Mouse (Mus musculus): ENCODE results near the gene Cacna1a. TPM values are rescaled to one million over a fixed set of nuclear protein-coding genes. Genes with fewer than 3 reads are reported as not detected.

Cacna1a gene
- total and polyA plus RNA-seq, 3 experiments, result 3.2 to 5.1 TPM; not detected in 1

DNA sequence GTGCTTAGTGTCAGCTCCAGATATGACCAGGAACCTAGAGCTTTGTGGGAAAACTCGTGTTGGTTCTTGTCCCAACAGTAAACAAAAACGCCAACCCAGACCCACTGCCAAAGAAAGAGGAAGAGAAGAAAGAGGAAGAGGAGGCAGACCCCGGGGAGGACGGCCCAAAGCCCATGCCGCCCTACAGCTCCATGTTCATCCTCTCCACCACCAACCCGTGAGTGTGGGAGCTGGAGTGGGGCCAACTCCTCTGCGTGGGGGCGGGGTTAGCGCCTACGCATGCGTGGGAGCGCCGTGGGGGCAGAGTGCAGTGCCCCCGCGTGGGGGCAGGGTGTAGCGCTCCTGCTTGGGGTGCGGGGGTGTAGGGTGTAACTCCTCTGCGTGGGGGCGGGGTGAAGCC is 179.3 kb downstream of the Cacna1a start:
- Histone ChIP-seq H3K9ac (ENCODE audit: control insufficient read depth, low read depth, low read length, poor library complexity, severe bottlenecking) (peak overlapping the region; percentile 59), H3K4me3 (ENCODE audit: control insufficient read depth in 1 of 2, insufficient read depth in 1 of 2, low read depth in 2 of 2, low read length in 2 of 2) (peak overlapping the region; percentile 44 to 56; a peak in 3 of 4 replicates), H3K9me3 (replicated peaks; ENCODE audit: insufficient read depth, low read length) (no peaks in the 10 kb centered on the region), H3K27me3 (ENCODE audit: control insufficient read depth in 1 of 2, insufficient read depth in 2 of 2, low read length in 2 of 2) (no peaks in the 10 kb centered on the region), H3K4me1 (ENCODE audit: control insufficient read depth in 1 of 2, insufficient read depth in 2 of 2, low read length in 2 of 2) (peaks cover 2 to 21% of the 10 kb centered on the region in 2 experiments), H3K79me2 (ENCODE audit: control insufficient read depth, insufficient read depth, low read length, poor library complexity) (no peaks in the 10 kb centered on the region), H3K36me3 (ENCODE audit: control insufficient read depth in 1 of 2, insufficient read depth in 2 of 2, low read length in 2 of 2) (peaks cover 0 to 7% of the 10 kb centered on the region in 2 experiments; a peak in 2 of 4 replicates), H3K27ac (ENCODE audit: control insufficient read depth, low read depth, low read length) (peak overlapping the region; percentile 70)
- DNase-seq (ENCODE audit: low read depth, low spot score), result peak; percentile 89
- TF ChIP-seq SIN3A (IDR thresholded peaks at IDR 0.05; ENCODE audit: low read length) (peak; percentile 60), SMC3 (IDR thresholded peaks at IDR 0.05; ENCODE audit: low read depth, low read length) (no peak), USF1 (IDR thresholded peaks at IDR 0.05; ENCODE audit: low read depth, low read length) (no peak; the same call in 1 of the 2 replicates), TBP (IDR thresholded peaks at IDR 0.05; ENCODE audit: low read depth, low read length) (no peak), MAX (IDR thresholded peaks at IDR 0.05; ENCODE audit: low read length) (peak; percentile 72), POLR2A (IDR thresholded peaks at IDR 0.05; ENCODE audit: control insufficient read depth in 1 of 2, insufficient read depth in 1 of 2, low read depth in 1 of 2, low read length in 2 of 2, poor library complexity in 1 of 2) (peak in 1 of 2 experiments; percentile 35; a peak in 2 of 4 replicates), USF2 (IDR thresholded peaks at IDR 0.05; ENCODE audit: borderline replicate concordance in 1 of 2, insufficient read depth in 1 of 2, low read depth in 1 of 2, low read length in 2 of 2) (no peak), MAFK (IDR thresholded peaks at IDR 0.05; ENCODE audit: borderline replicate concordance, low read depth, low read length) (no peak), HCFC1 (IDR thresholded peaks at IDR 0.05; ENCODE audit: low read depth, low read length) (peak; percentile 62), MYB (IDR thresholded peaks at IDR 0.05; ENCODE audit: low read depth, low read length) (no peak), CHD1 (IDR thresholded peaks at IDR 0.05; ENCODE audit: low read depth, low read length) (0 out of 2 replicates have a peak, but pooled peaks have one; percentile 56), RAD21 (IDR thresholded peaks at IDR 0.05; ENCODE audit: low read depth, low read length) (no peak), CTCF (IDR thresholded peaks at IDR 0.05 in 2 of 3, conservative IDR thresholded peaks at IDR 0.05 in 1 of 3; ENCODE audit: control insufficient read depth in 1 of 3, insufficient read depth in 1 of 3, low read depth in 2 of 3, low read length in 3 of 3, poor library complexity in 1 of 3, severe bottlenecking in 1 of 3) (peak; percentile 27 to 64 (median 58); a peak in 5 of 6 replicates), UBTF (IDR thresholded peaks at IDR 0.05; ENCODE audit: borderline replicate concordance, insufficient read depth, low read depth, low read length) (no peak), POLR2AphosphoS5 (IDR thresholded peaks at IDR 0.05; ENCODE audit: borderline replicate concordance, low read depth, low read length) (no peak), TAL1 (IDR thresholded peaks at IDR 0.05; ENCODE audit: low read length) (no peak), TCF12 (IDR thresholded peaks at IDR 0.05; ENCODE audit: low read depth, low read length) (peak; percentile 49; the same call in 1 of the 2 replicates), BHLHE40 (IDR thresholded peaks at IDR 0.05; ENCODE audit: borderline replicate concordance, low read depth, low read length) (peak; percentile 64; the same call in 1 of the 2 replicates), MEF2A (IDR thresholded peaks at IDR 0.05; ENCODE audit: extremely low read depth, insufficient replicate concordance, low read depth, low read length, poor library complexity, severe bottlenecking) (no peak), GATA1 (IDR thresholded peaks at IDR 0.05; ENCODE audit: low read depth, low read length) (no peak), ZKSCAN1 (IDR thresholded peaks at IDR 0.05; ENCODE audit: low read depth, low read length) (no peak), RCOR1 (IDR thresholded peaks at IDR 0.05; ENCODE audit: low read depth, low read length) (no peak), ZMIZ1 (IDR thresholded peaks at IDR 0.05; ENCODE audit: low read depth, low read length) (no peak), ZNF384 (IDR thresholded peaks at IDR 0.05; ENCODE audit: low read depth, low read length) (no peak), CHD2 (IDR thresholded peaks at IDR 0.05; ENCODE audit: low read length) (no peak), KAT2A (conservative IDR thresholded peaks at IDR 0.05; ENCODE audit: low read depth, low read length) (no peak), GABPA (IDR thresholded peaks at IDR 0.05; ENCODE audit: low read depth, low read length) (no peak), MYC (IDR thresholded peaks at IDR 0.05; ENCODE audit: low read depth, low read length) (0 out of 2 replicates have a peak, but pooled peaks have one; percentile 48), NRF1 (IDR thresholded peaks at IDR 0.05; ENCODE audit: insufficient read depth, low read depth, low read length, poor library complexity, severe bottlenecking) (peak; percentile 91), NELFE (IDR thresholded peaks at IDR 0.05; ENCODE audit: low read depth, low read length) (peak; percentile 53), MXI1 (IDR thresholded peaks at IDR 0.05; ENCODE audit: low read depth, low read length) (peak; percentile 67; the same call in 1 of the 2 replicates), POLR2AphosphoS2 (IDR thresholded peaks at IDR 0.05; ENCODE audit: low read length) (peak; percentile 45; the same call in 1 of the 2 replicates), EP300 (IDR thresholded peaks at IDR 0.05; ENCODE audit: low read depth in 1 of 2, low read length in 2 of 2) (peak in 1 of 2 experiments; percentile 48; a peak in 2 of 4 replicates), MAZ (IDR thresholded peaks at IDR 0.05; ENCODE audit: low read depth, low read length) (peak; percentile 93), ELF1 (IDR thresholded peaks at IDR 0.05; ENCODE audit: low read depth, low read length) (0 out of 2 replicates have a peak, but pooled peaks have one; percentile 30), JUND (IDR thresholded peaks at IDR 0.05; ENCODE audit: low read depth, low read length) (no peak), E2F4 (IDR thresholded peaks at IDR 0.05; ENCODE audit: borderline replicate concordance, low read depth, low read length) (no peak)

All from MEL (cell line).